Mouse (Mus musculus) intestine, postnatal 0 days (tissue): Measurements from ENCODE around the gene Egr4. TPM values are rescaled to one million over a fixed set of nuclear protein-coding genes. Genes with fewer than 3 reads are reported as not detected.

Experiments used
- ATAC-seq: fragments of 200-750 bp; cut with Nextera tagmentation; 2 replicates; pipeline ENCODE4 v1.8.0; 2017; ENCODE audit warnings: mild to moderate bottlenecking, moderate TSS enrichment, moderate library complexity
- H3K27ac ChIP-seq: fragments of 300-500 bp; sonication (generic); 2 replicates; pipeline ENCODE4 v1.5.1; 2014; ENCODE audit warnings: mild to moderate bottlenecking, low read depth, low read length, moderate library complexity
- H3K27me3 ChIP-seq: fragments of 300-500 bp; sonication (generic); replicated peaks from 2 replicates; pipeline ENCODE4 v1.6.1; 2014; ENCODE audit warnings: low read length, mixed read lengths; ENCODE audit not compliant: control insufficient read depth, insufficient read depth
- H3K36me3 ChIP-seq: fragments of 300-500 bp; sonication (generic); 2 replicates; pipeline ENCODE4 v1.6.1; 2014; ENCODE audit warnings: mild to moderate bottlenecking, moderate library complexity; ENCODE audit not compliant: control insufficient read depth, insufficient read depth
- H3K4me1 ChIP-seq: fragments of 300-500 bp; sonication (generic); replicated peaks from 2 replicates; pipeline ENCODE4 v1.6.1; 2014; ENCODE audit warnings: antibody characterized with exemption, low read length, mixed read lengths; ENCODE audit not compliant: control insufficient read depth, insufficient read depth
- H3K4me2 ChIP-seq: fragments of 300-500 bp; sonication (generic); replicated peaks from 2 replicates; pipeline ENCODE4 v1.6.1; 2014; ENCODE audit warnings: low read depth, mild to moderate bottlenecking, moderate library complexity
- H3K4me3 ChIP-seq: fragments of 300-500 bp; sonication (generic); 2 replicates; pipeline ENCODE4 v1.5.1; 2014; ENCODE audit warnings: low read depth, low read length
- H3K9ac ChIP-seq: fragments of 300-500 bp; sonication (generic); 2 replicates; pipeline ENCODE4 v1.6.1; 2014; ENCODE audit warnings: mild to moderate bottlenecking, low read depth, low read length
- H3K9me3 ChIP-seq: fragments of 300-500 bp; sonication (generic); 2 replicates; pipeline ENCODE4 v1.6.1; 2016; ENCODE audit warnings: mixed run types; ENCODE audit not compliant: control insufficient read depth
- CTCF ChIP-seq: sonication (generic); IDR thresholded peaks from 2 replicates; pipeline ENCODE4 v1.5.1; 2016; ENCODE audit warnings: low read depth, mild to moderate bottlenecking, control low read depth, antibody characterized with exemption, moderate library complexity
- WGBS: fragments of 180-500 bp; shearing (Covaris S2); extraction: QIAGEN DNeasy Blood & Tissue Kit; methylation state at CpG from one replicate; pipeline ENCODE4 v1.1.7; 2014; 5-methylcytosine and 5-hydroxymethylcytosine counted together
- polyA plus RNA-seq: library from polyadenylated mRNA; unstranded; fragments of >200 nt; fragmentation: Nextera tagmentation; extraction: Ambion mirVana; gene quantifications from 2 replicates; pipeline ENCODE4 v1.2.1, GENCODE M21; 2015

The Egr4 gene
- polyA plus RNA-seq = not detected in 2 replicates

GRCm38 (mm10) chr6:85513531-85513910 is at the start of gene Egr4:
TSS of gene Egr4 (minus strand) at chr6:85513589.
- Histone ChIP-seq H3K36me3 (no peaks in the 10 kb centered on the region; the same call in 1 of the 2 replicates), H3K9me3 (no peaks in the 10 kb centered on the region), H3K27ac (no peak within 1 kb of the TSS), H3K4me2 (peak within 1 kb of the TSS; percentile 74), H3K9ac (no peak within 1 kb of the TSS), H3K4me3 (peak within 1 kb of the TSS; percentile 46), H3K27me3 (peaks cover 66% of the 10 kb centered on the region), H3K4me1 (no peaks in the 10 kb centered on the region)
- no peak for TF ChIP-seq CTCF
- under 1% methylated on average over 38 of the region's 38 CpGs for WGBS
- 0 out of 2 replicates have a peak, but pooled peaks have one; percentile 36 for ATAC-seq

GRCm38 (mm10) chr6:85562374-85562773 is 49.0 kb upstream of the Egr4 start:
- no peak overlapping the region for H3K4me2 ChIP-seq
- WGBS = 35% methylated on average over 1 of the region's 1 CpGs
- TF ChIP-seq CTCF = peak; percentile 16; the same call in 1 of the 2 replicates
- H3K4me1 ChIP-seq = no peaks in the 10 kb centered on the region
- no peaks in the 10 kb centered on the region for H3K27me3 ChIP-seq
- no peak overlapping the region for H3K27ac ChIP-seq
- no peak overlapping the region for H3K9ac ChIP-seq
- no peak for ATAC-seq
- no peaks in the 10 kb centered on the region for H3K36me3 ChIP-seq
- H3K9me3 ChIP-seq = no peaks in the 10 kb centered on the region
- no peak overlapping the region for H3K4me3 ChIP-seq

- H3K36me3 ChIP-seq = no peaks in the 10 kb centered on the region
- no peak for TF ChIP-seq CTCF
- H3K4me1 ChIP-seq = no peaks in the 10 kb centered on the region
- no peak overlapping the region for H3K9ac ChIP-seq
- 86% methylated on average over 5 of the region's 5 CpGs for WGBS
- H3K27ac ChIP-seq = no peak overlapping the region
- no peak overlapping the region for H3K4me3 ChIP-seq
- no peaks in the 10 kb centered on the region for H3K9me3 ChIP-seq
- no peaks in the 10 kb centered on the region for H3K27me3 ChIP-seq
- H3K4me2 ChIP-seq = no peak overlapping the region
- no peak for ATAC-seq
These were observed 34.3 kb upstream of the Egr4 start for GRCm38 (mm10) chr6:85547642-85548041.

- no peak for TF ChIP-seq CTCF
- 76% methylated on average over 13 of the region's 13 CpGs for WGBS
- H3K4me2 ChIP-seq = no peak overlapping the region
- ATAC-seq = no peak
- no peak overlapping the region for H3K27ac ChIP-seq
- H3K9ac ChIP-seq = no peak overlapping the region
- no peaks in the 10 kb centered on the region for H3K27me3 ChIP-seq
- H3K9me3 ChIP-seq = no peaks in the 10 kb centered on the region
- no peak overlapping the region for H3K4me3 ChIP-seq
- no peaks in the 10 kb centered on the region for H3K4me1 ChIP-seq
- H3K36me3 ChIP-seq = no peaks in the 10 kb centered on the region
These were observed 31.0 kb upstream of the Egr4 start for GRCm38 (mm10) chr6:85544251-85544881.

- Histone ChIP-seq H3K4me3 (no peak overlapping the region), H3K9ac (no peak overlapping the region), H3K4me2 (no peak overlapping the region), H3K4me1 (no peaks in the 10 kb centered on the region), H3K9me3 (no peaks in the 10 kb centered on the region), H3K27me3 (no peaks in the 10 kb centered on the region), H3K36me3 (no peaks in the 10 kb centered on the region), H3K27ac (no peak overlapping the region)
- no peak for TF ChIP-seq CTCF
- no peak for ATAC-seq
- 62% methylated on average over 10 of the region's 10 CpGs for WGBS
These were observed 30.2 kb upstream of the Egr4 start for GRCm38 (mm10) chr6:85543351-85544175.

GRCm38 (mm10) chr6:85522825-85523224 is 9.4 kb upstream of the Egr4 start:
- Histone ChIP-seq H3K27ac (no peak overlapping the region), H3K36me3 (no peaks in the 10 kb centered on the region), H3K27me3 (0 out of 2 replicates have a peak, but pooled peaks cover 3% of the 10 kb centered on the region), H3K4me1 (no peaks in the 10 kb centered on the region), H3K9me3 (no peaks in the 10 kb centered on the region), H3K4me2 (no peak overlapping the region), H3K9ac (no peak overlapping the region), H3K4me3 (no peak overlapping the region)
- WGBS = 65% methylated on average over 2 of the region's 2 CpGs
- no peak for TF ChIP-seq CTCF
- no peak for ATAC-seq
